Mouse (Mus musculus) heart, embryonic 11.5 days (tissue): ENCODE results near the gene Nup210l. TPM values are rescaled to one million over a fixed set of nuclear protein-coding genes. Genes with fewer than 3 reads are reported as not detected.

Experiments
- ATAC-seq: fragments of 200-750 bp; cut with Nextera tagmentation; replicated peaks from 2 replicates; pipeline ENCODE4 v1.8.0; 2017; ENCODE audit warnings: moderate library complexity; ENCODE audit not compliant: insufficient number of reproducible peaks, low FRiP score, low TSS enrichment
- H3K27ac ChIP-seq: fragments of 300-500 bp; sonication (generic); 2 replicates; pipeline ENCODE4 v1.5.1; 2014; ENCODE audit warnings: mild to moderate bottlenecking, low read depth, low read length
- H3K27me3 ChIP-seq: fragments of 300-500 bp; sonication (generic); 2 replicates; pipeline ENCODE4 v1.6.1; 2014; ENCODE audit warnings: mild to moderate bottlenecking, low read length, mixed read lengths; ENCODE audit not compliant: control insufficient read depth, insufficient read depth
- H3K36me3 ChIP-seq: fragments of 300-500 bp; sonication (generic); 2 replicates; pipeline ENCODE4 v1.6.1; 2014; ENCODE audit warnings: mild to moderate bottlenecking, low read length, moderate library complexity, mixed read lengths; ENCODE audit not compliant: control insufficient read depth, insufficient read depth
- H3K4me1 ChIP-seq: fragments of 300-500 bp; sonication (generic); 2 replicates; pipeline ENCODE4 v1.6.1; 2014; ENCODE audit warnings: low read length; ENCODE audit not compliant: control insufficient read depth, insufficient read depth
- H3K4me2 ChIP-seq: fragments of 300-500 bp; sonication (generic); 2 replicates; pipeline ENCODE4 v1.6.1; 2014; ENCODE audit warnings: mild to moderate bottlenecking, moderate library complexity
- H3K4me3 ChIP-seq: fragments of 300-500 bp; sonication (generic); 2 replicates; pipeline ENCODE4 v1.5.1; 2014; ENCODE audit warnings: low read depth, low read length
- H3K9ac ChIP-seq: fragments of 300-500 bp; sonication (generic); 2 replicates; pipeline ENCODE4 v1.6.1; 2014; ENCODE audit warnings: mild to moderate bottlenecking, low read depth, low read length, moderate library complexity
- H3K9me3 ChIP-seq: fragments of 300-500 bp; sonication (generic); replicated peaks from 2 replicates; pipeline ENCODE4 v1.6.1; 2016; ENCODE audit warnings: low read length; ENCODE audit not compliant: control insufficient read depth
- WGBS: fragments of 180-500 bp; shearing (Covaris S2); extraction: QIAGEN DNeasy Blood & Tissue Kit; methylation state at CpG from one replicate; pipeline ENCODE4 v1.1.7; 2014; ENCODE audit not compliant: insufficient replicate concordance; 5-methylcytosine and 5-hydroxymethylcytosine counted together
- polyA plus RNA-seq: library from polyadenylated mRNA; unstranded; fragments of >200 nt; fragmentation: Nextera tagmentation; extraction: Ambion mirVana; gene quantifications from 2 replicates; pipeline ENCODE4 v1.2.1, GENCODE M21; 2014

Gene Nup210l
- polyA plus RNA-seq, 1 experiment from 2014 or later, result 0.60 TPM

DNA sequence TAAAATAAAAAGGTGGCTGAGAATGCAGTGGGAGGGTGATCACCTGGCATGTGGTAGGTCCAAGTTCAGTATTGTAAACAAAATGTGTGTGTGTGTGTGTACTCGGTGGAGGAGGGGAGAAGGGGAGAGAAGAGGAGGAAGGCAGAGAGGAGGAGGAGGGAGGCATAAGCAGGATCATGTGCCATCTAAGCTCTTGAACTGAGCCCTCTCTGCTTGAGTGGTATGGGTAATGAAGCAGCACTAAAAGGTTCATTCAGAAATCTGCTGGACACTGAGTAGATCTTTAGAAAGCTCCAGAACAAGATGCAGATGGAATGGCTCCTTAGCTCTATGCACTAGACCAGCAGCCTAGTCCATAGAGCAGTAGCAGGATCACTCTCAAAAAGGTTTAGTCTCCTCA is 99.0 kb downstream of the Nup210l start:
- Histone ChIP-seq H3K4me3 (no peak overlapping the region), H3K4me1 (no peaks in the 10 kb centered on the region), H3K9me3 (no peaks in the 10 kb centered on the region), H3K4me2 (no peak overlapping the region), H3K9ac (no peak overlapping the region), H3K27ac (no peak overlapping the region), H3K36me3 (peaks cover under 1% of the 10 kb centered on the region; the same call in 1 of the 2 replicates), H3K27me3 (no peaks in the 10 kb centered on the region)
- 74% methylated on average over 1 of the region's 1 CpGs for WGBS
- ATAC-seq, result no peak

DNA sequence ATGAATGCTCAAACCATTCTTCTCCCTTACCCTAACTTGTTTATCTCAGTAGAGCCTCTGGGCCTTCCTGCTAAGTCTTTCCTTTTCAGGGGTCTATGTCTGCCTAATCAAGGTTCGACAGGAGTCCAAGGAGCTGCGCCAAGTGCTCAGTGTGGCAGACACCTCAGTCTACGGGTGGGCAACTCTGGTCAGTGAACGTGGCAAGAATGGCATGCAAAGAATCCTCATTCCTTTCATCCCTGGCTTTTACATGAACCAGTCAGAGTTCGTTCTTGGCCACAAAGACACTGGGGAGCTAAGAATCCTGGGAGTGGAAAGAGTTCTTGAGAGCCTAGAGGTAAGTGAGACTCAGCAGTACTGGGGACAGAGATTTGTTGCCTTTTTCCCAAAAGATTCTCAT is 99.7 kb downstream of the Nup210l start:
- H3K4me2 ChIP-seq, result no peak overlapping the region
- H3K4me1 ChIP-seq, result no peaks in the 10 kb centered on the region; the same call in 1 of the 2 replicates
- 41% methylated on average over 5 of the region's 5 CpGs for WGBS
- H3K9me3 ChIP-seq, result no peaks in the 10 kb centered on the region
- H3K27me3 ChIP-seq, result no peaks in the 10 kb centered on the region
- H3K4me3 ChIP-seq, result no peak overlapping the region
- H3K27ac ChIP-seq, result no peak overlapping the region
- ATAC-seq, result no peak
- peaks cover 6% of the 10 kb centered on the region; the same call in 1 of the 2 replicates for H3K36me3 ChIP-seq
- no peak overlapping the region for H3K9ac ChIP-seq

DNA sequence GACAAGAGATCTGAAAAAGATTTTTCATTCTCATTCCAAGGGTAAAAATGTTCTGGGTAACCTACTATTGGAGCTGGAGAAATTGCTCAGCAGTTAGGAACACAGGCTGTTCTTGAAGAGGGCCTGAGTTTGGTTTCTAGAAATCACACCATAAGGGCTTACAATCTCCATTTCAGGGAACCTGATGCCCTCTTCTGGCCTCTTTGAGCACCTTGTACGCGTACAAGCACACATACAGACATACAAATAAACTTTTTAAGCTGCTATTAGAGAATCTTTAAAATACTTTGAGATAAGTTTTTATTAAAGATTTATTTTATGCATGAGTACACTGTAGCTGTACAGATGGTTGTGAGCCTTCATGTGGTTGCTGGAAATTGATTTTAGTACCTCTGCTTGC is 100.7 kb downstream of the Nup210l start:
- no peak overlapping the region for H3K4me2 ChIP-seq
- no peaks in the 10 kb centered on the region; the same call in 1 of the 2 replicates for H3K4me1 ChIP-seq
- no peaks in the 10 kb centered on the region for H3K27me3 ChIP-seq
- 94% methylated on average over 2 of the region's 2 CpGs for WGBS
- H3K4me3 ChIP-seq, result no peak overlapping the region
- no peaks in the 10 kb centered on the region for H3K9me3 ChIP-seq
- H3K27ac ChIP-seq, result no peak overlapping the region
- no peak overlapping the region for H3K9ac ChIP-seq
- no peak for ATAC-seq
- H3K36me3 ChIP-seq, result peaks cover 7% of the 10 kb centered on the region; the same call in 1 of the 2 replicates

DNA sequence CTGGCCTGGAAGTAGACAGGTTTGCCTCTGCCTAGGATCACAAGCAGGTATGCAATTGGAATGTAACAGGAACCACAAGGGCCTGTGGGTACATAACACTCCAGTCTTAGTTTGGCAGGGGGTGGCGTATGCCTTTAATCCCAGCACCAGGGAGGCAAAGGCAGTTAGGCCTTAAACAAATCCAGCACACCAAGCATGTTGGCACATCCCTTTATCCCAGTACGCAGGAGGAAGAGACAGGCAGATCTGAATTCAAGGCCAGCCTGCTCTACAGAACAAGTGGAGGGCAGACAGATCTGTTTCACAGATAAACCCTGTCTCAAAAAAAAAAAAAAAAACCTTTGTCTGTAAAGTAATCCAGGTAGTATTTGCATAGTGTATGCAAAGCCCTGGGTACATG is 104.7 kb downstream of the Nup210l start:
- ATAC-seq, result no peak
- Histone ChIP-seq H3K4me1 (peaks cover 12% of the 10 kb centered on the region), H3K4me2 (no peak overlapping the region), H3K9me3 (no peaks in the 10 kb centered on the region), H3K36me3 (peaks cover 18% of the 10 kb centered on the region), H3K4me3 (no peak overlapping the region), H3K9ac (no peak overlapping the region), H3K27ac (no peak overlapping the region), H3K27me3 (no peaks in the 10 kb centered on the region)
- 85% methylated on average over 2 of the region's 2 CpGs for WGBS

DNA sequence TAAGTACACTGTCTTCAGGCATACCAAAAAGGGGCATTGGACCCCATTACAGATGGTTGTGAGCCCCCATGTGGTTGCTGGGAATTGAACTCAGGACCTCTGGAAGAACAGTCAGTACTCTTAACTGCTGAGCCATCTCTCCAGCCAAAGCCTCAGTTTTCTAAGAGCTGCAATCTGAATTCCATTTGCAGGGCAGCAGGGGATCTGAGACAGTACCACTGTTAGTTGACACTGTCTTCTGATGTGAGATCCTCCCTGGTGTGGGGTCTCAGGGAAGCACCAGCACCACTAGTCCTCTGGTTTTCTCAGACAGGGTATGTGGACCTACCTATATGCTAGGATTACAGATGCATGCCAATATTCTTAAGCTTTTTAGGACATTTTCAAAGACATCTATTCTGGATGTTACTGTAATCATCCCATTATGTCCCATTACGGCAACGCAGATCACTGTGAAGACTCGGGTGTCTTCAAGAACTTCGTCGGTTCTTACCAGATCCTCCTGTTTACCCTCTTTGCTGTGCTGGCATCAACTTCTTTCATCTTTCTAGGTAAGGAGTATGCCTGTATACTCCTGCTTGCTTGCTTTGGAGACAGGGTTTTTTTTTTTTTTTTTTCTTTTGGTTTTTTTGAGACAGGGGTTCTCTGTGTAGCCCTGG is 106.1 kb downstream of the Nup210l start:
- no peak for ATAC-seq
- WGBS, result 93% methylated on average over 5 of the region's 5 CpGs
- Histone ChIP-seq H3K4me1 (peaks cover 12% of the 10 kb centered on the region), H3K9ac (no peak overlapping the region), H3K36me3 (peaks cover 18% of the 10 kb centered on the region), H3K4me3 (no peak overlapping the region), H3K27ac (no peak overlapping the region), H3K9me3 (no peaks in the 10 kb centered on the region), H3K27me3 (no peaks in the 10 kb centered on the region), H3K4me2 (no peak overlapping the region)

DNA sequence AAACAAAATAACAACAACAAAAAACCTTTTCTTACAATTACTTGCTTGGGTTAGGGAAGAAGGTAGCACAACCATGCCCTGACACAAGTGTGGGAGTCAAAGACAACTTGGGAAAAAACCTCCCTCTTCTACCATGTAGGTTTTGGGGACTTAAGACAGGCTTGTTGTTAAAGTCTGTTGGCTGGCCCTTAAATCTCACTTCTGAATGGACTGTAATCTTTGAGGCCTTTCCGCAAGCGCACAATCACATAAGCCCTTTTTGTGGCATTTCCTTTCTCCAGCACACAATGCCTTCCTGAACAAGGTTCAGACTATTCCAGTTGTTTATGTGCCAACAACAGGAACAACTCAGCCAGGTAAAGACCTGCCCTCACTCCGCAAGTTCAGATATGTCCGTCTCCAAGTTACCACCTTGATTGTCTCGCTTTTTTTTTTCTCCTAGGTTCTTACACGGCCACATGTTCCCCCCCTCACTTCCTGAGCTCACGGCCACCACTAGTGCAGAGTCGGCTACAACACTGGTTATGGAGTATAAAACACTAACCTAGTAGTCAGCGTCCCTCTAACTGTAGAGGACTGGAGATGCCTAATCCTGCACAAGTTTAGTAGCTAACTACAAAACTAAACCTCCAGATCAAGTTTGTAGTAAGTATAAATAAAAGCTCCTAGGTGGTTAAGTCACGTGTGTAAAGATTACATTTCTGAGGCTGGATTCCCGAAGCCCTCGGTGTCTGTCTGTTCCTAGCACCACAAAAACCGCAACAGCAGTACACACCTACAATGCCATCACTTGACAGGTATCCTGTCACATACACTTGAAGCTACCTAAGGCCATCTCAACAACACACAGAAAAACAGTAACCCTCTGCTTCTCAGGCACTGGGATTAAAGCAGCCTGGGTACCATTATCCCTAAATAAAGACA is 107.8 kb downstream of the Nup210l start:
- WGBS, result 69% methylated on average over 13 of the region's 13 CpGs
- Histone ChIP-seq H3K4me1 (peaks cover 12% of the 10 kb centered on the region), H3K27me3 (no peaks in the 10 kb centered on the region), H3K9ac (peak overlapping the region; percentile 49), H3K9me3 (no peaks in the 10 kb centered on the region), H3K4me3 (peak overlapping the region; percentile 88; the same call in 1 of the 2 replicates), H3K36me3 (peaks cover 18% of the 10 kb centered on the region), H3K4me2 (peak overlapping the region; percentile 88), H3K27ac (peak overlapping the region; percentile 31; the same call in 1 of the 2 replicates)
- ATAC-seq, result no peak

DNA sequence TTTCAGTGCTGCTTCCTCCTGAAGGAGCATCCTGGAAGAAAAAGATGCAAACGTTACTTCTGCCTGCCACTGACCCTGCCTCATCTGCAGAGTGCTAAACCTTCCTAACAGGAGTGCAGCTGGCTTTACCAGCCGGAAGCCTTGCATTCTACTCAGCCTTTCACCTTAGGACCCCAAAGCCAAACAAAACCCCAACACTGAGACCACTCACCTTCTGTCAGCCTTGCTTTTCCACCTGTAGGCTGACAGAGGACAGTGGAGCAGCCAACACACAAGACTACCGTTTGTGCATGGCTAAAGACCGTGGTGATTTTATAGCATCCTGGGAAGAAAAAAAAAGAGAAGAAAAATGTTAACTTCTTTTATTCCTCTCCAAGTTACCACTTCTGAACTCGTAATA is 108.8 kb downstream of the Nup210l start:
- peak overlapping the region; percentile 93 for H3K9ac ChIP-seq

DNA sequence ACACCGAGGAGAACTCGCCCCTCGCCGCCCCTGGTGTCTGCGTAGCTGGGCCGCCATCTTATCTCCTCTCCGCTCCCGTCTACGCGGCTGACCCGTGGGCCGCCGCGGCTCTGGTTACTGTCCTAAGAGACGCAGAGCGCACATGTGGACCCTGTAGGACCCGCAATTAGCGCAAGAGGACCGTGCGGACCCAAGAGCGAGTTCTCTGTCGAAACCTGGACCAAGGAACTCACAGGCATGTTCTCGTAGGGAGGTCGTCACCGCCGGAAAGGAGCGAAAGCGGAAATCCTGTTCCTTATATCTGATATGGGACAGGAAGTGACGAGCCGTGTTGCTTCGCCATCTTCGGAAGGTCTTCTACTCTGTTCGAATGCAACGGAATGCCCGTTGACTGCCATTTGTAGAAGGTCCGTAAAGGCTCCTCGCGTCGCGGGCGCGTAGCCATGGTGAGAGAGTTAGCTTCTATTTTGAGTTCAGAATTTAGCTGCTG is 109.5 kb downstream of the Nup210l start, which contains the start of the genes Rps27 and Rab13:
Gene Rps27 (minus strand): TSS at position 275 of the 490 bp plus-strand sequence.
Gene Rab13 (plus strand): TSS at position 319 of the 490 bp plus-strand sequence.
- WGBS, result under 1% methylated on average over 42 of the region's 42 CpGs
- Histone ChIP-seq H3K27ac (peak within 1 kb of the TSS; percentile 93), H3K27me3 (no peaks in the 10 kb centered on the region), H3K4me3 (peak within 1 kb of the TSS; percentile 88), H3K9ac (peak within 1 kb of the TSS; percentile 93), H3K9me3 (no peaks in the 10 kb centered on the region), H3K4me1 (peaks cover 12% of the 10 kb centered on the region), H3K36me3 (peaks cover 14% of the 10 kb centered on the region), H3K4me2 (peak within 1 kb of the TSS; percentile 88)
- ATAC-seq, result peak; percentile 79

More for the DNA sequence above, 108.8 kb downstream of the Nup210l start:
- H3K4me2 ChIP-seq, result peak overlapping the region; percentile 88
- H3K36me3 ChIP-seq, result peaks cover 18% of the 10 kb centered on the region
- no peaks in the 10 kb centered on the region for H3K27me3 ChIP-seq
- H3K9me3 ChIP-seq, result no peaks in the 10 kb centered on the region
- WGBS, result 14% methylated on average over 5 of the region's 5 CpGs
- peak overlapping the region; percentile 93; the same call in 1 of the 2 replicates for H3K27ac ChIP-seq
- peak overlapping the region; percentile 88 for H3K4me3 ChIP-seq
- no peak for ATAC-seq
- H3K4me1 ChIP-seq, result peaks cover 12% of the 10 kb centered on the region
